Mouse (Mus musculus) ES-Bruce4 (cell line): Measurements from ENCODE around the gene Maz. TPM values are rescaled to one million over a fixed set of nuclear protein-coding genes. Genes with fewer than 3 reads are reported as not detected.
A peak's percentile ranks its signal among the peaks of the same experiment; 100 is the strongest.

Source experiments
- H3K27ac ChIP-seq: 2 replicates; pipeline ENCODE4 v1.5.1; 2012; ENCODE audit warnings: low read length, inconsistent platforms; ENCODE audit not compliant: insufficient read depth
- H3K27me3 ChIP-seq: 2 replicates; pipeline ENCODE4 v1.6.1; 2012; ENCODE audit warnings: mild to moderate bottlenecking, low read length, inconsistent platforms; ENCODE audit not compliant: control insufficient read depth, poor library complexity, insufficient read depth, severe bottlenecking
- H3K36me3 ChIP-seq: 2 replicates; pipeline ENCODE4 v1.6.1; 2012; ENCODE audit warnings: inconsistent platforms, mild to moderate bottlenecking, low read length, moderate library complexity; ENCODE audit not compliant: control insufficient read depth, poor library complexity, insufficient read depth, severe bottlenecking
- H3K4me1 ChIP-seq: one replicate; pipeline ENCODE4 v1.8.1; 2011; ENCODE audit warnings: low read length; ENCODE audit not compliant: control insufficient read depth, insufficient read depth
- H3K4me3 ChIP-seq: 2 replicates; pipeline ENCODE4 v1.5.1; 2011; ENCODE audit warnings: low read depth, mild to moderate bottlenecking, low read length
- H3K9ac ChIP-seq: 2 replicates; pipeline ENCODE4 v1.6.1; 2012; ENCODE audit warnings: low read depth, mild to moderate bottlenecking, inconsistent platforms; ENCODE audit not compliant: poor library complexity, severe bottlenecking
- H3K9me3 ChIP-seq: replicated peaks from 2 replicates; pipeline ENCODE4 v1.6.1; 2012; ENCODE audit warnings: mild to moderate bottlenecking, low read length, inconsistent platforms; ENCODE audit not compliant: control insufficient read depth, poor library complexity, insufficient read depth, severe bottlenecking
- CTCF ChIP-seq: IDR thresholded peaks from one replicate; pipeline ENCODE4 v1.8.1; 2011; ENCODE audit warnings: low read depth, low read length
- EP300 ChIP-seq: IDR thresholded peaks from 2 replicates; pipeline ENCODE4 v1.6.1; 2011; ENCODE audit warnings: low read depth, low read length; ENCODE audit not compliant: insufficient read depth
- POLR2A ChIP-seq: IDR thresholded peaks from one replicate; pipeline ENCODE4 v1.8.1; 2011; ENCODE audit warnings: low read length; ENCODE audit not compliant: insufficient read depth
- polyA plus RNA-seq: library from polyadenylated mRNA; stranded (reverse); fragments of >200 nt; gene quantifications from 2 replicates; pipeline ENCODE4 v1.2.4, GENCODE M21; 2011; ENCODE audit warnings: low read depth; ENCODE audit not compliant: missing spikeins, insufficient read depth, insufficient read length

The Maz gene
- polyA plus RNA-seq, 1 experiment, result 117 TPM

GRCm38 (mm10) chr7:126984667-126985444 lies 42.0 kb downstream of the Maz start:
- no peak for TF ChIP-seq EP300
- TF ChIP-seq POLR2A, result no peak
- TF ChIP-seq CTCF, result no peak
- no peaks in the 10 kb centered on the region for H3K9me3 ChIP-seq
- no peak overlapping the region for H3K4me3 ChIP-seq
- H3K27ac ChIP-seq, result no peak overlapping the region
- no peaks in the 10 kb centered on the region for H3K4me1 ChIP-seq
- peaks cover 3% of the 10 kb centered on the region; the same call in 1 of the 2 replicates for H3K36me3 ChIP-seq
- no peaks in the 10 kb centered on the region for H3K27me3 ChIP-seq
- H3K9ac ChIP-seq, result no peak overlapping the region

GRCm38 (mm10) chr7:126983113-126983512 lies 43.7 kb downstream of the Maz start:
- peaks cover 14% of the 10 kb centered on the region; the same call in 1 of the 2 replicates for H3K36me3 ChIP-seq
- no peak overlapping the region for H3K27ac ChIP-seq
- no peaks in the 10 kb centered on the region for H3K9me3 ChIP-seq
- TF ChIP-seq CTCF (no peak), POLR2A (no peak), EP300 (no peak)
- H3K9ac ChIP-seq, result no peak overlapping the region
- H3K27me3 ChIP-seq, result no peaks in the 10 kb centered on the region
- no peaks in the 10 kb centered on the region for H3K4me1 ChIP-seq
- no peak overlapping the region for H3K4me3 ChIP-seq

- TF ChIP-seq POLR2A, result no peak
- TF ChIP-seq CTCF, result no peak
- no peak for TF ChIP-seq EP300
- H3K27me3 ChIP-seq, result no peaks in the 10 kb centered on the region
- H3K4me1 ChIP-seq, result no peaks in the 10 kb centered on the region
- no peak overlapping the region for H3K27ac ChIP-seq
- no peak overlapping the region for H3K4me3 ChIP-seq
- peaks cover 14% of the 10 kb centered on the region; the same call in 1 of the 2 replicates for H3K36me3 ChIP-seq
- no peaks in the 10 kb centered on the region for H3K9me3 ChIP-seq
- H3K9ac ChIP-seq, result no peak overlapping the region
Observed at GRCm38 (mm10) chr7:126982054-126982453, 44.8 kb downstream of the Maz start.

- Histone ChIP-seq H3K27me3 (no peaks in the 10 kb centered on the region), H3K36me3 (peaks cover 14% of the 10 kb centered on the region; the same call in 1 of the 2 replicates), H3K9me3 (no peaks in the 10 kb centered on the region), H3K4me3 (no peak overlapping the region), H3K9ac (no peak overlapping the region), H3K27ac (no peak overlapping the region), H3K4me1 (no peaks in the 10 kb centered on the region)
- TF ChIP-seq CTCF (no peak), POLR2A (no peak), EP300 (no peak)
Observed at GRCm38 (mm10) chr7:126981601-126982000, 45.2 kb downstream of the Maz start.

- Histone ChIP-seq H3K9me3 (no peaks in the 10 kb centered on the region), H3K4me1 (no peaks in the 10 kb centered on the region), H3K36me3 (peaks cover 14% of the 10 kb centered on the region; the same call in 1 of the 2 replicates), H3K9ac (no peak overlapping the region), H3K27ac (no peak overlapping the region), H3K4me3 (no peak overlapping the region), H3K27me3 (no peaks in the 10 kb centered on the region)
- TF ChIP-seq CTCF (no peak), POLR2A (no peak), EP300 (no peak)
Observed at GRCm38 (mm10) chr7:126978841-126979240, 48.0 kb downstream of the Maz start.

- no peaks in the 10 kb centered on the region for H3K9me3 ChIP-seq
- no peak overlapping the region; the same call in 1 of the 2 replicates for H3K27ac ChIP-seq
- H3K4me1 ChIP-seq, result no peaks in the 10 kb centered on the region
- H3K9ac ChIP-seq, result peak overlapping the region; percentile 96
- H3K27me3 ChIP-seq, result no peaks in the 10 kb centered on the region
- no peak for TF ChIP-seq POLR2A
- no peak for TF ChIP-seq EP300
- TF ChIP-seq CTCF, result no peak
- peaks cover 14% of the 10 kb centered on the region; the same call in 1 of the 2 replicates for H3K36me3 ChIP-seq
- peak overlapping the region; percentile 92 for H3K4me3 ChIP-seq
Observed at GRCm38 (mm10) chr7:126976878-126977459, 49.9 kb downstream of the Maz start.
